Mouse (Mus musculus): Measurements from ENCODE around the gene Narfl.
"Not testable (repeated sequence)": the region's sequence is repeated elsewhere in the genome, so short reads cannot be mapped to it uniquely, and the experiment has no call there.

Narfl gene

GRCm38 (mm10) chr17:25773549-25774120 is at the start of gene Narfl:
TSS of gene Narfl (plus strand) at chr17:25773776.
- in situ Hi-C loops (cut with MboI, MseI): no loop called here

- in situ Hi-C loops (cut with MboI, MseI): no loop called here
Observed at GRCm38 (mm10) chr17:25723919-25724318, 49.7 kb upstream of the Narfl start.

GRCm38 (mm10) chr17:25725264-25725663 is 48.3 kb upstream of the Narfl start:
- in situ Hi-C loops (cut with MboI, MseI): no loop called here

GRCm38 (mm10) chr17:25727265-25728008 is 46.1 kb upstream of the Narfl start, which contains the start of the genes Chtf18 and Rpusd1:
TSS of gene Chtf18 (minus strand) at chr17:25727419.
TSS of gene Rpusd1 (plus strand) at chr17:25727670.
- in situ Hi-C loops (cut with MboI, MseI): no loop called here

GRCm38 (mm10) chr17:25728009-25728270 is 45.6 kb upstream of the Narfl start:
- in situ Hi-C loops (cut with MboI, MseI): no loop called here

- in situ Hi-C loops (cut with MboI, MseI): no loop called here
Observed at GRCm38 (mm10) chr17:25732082-25732481, 41.5 kb upstream of the Narfl start.

- in situ Hi-C loops (cut with MboI, MseI): loop anchor here (5.0 kb wide), 1 partner anchor 67 kb away; no protein-coding TSS in a partner anchor
Observed at GRCm38 (mm10) chr17:25735246-25735645, 38.3 kb upstream of the Narfl start.

- in situ Hi-C loops (cut with MboI, MseI): loop anchor here (5.0 kb wide), 1 partner anchor 67 kb away; no protein-coding TSS in a partner anchor
Observed at GRCm38 (mm10) chr17:25735745-25736144, 37.8 kb upstream of the Narfl start, which contains the start of gene Mslnl. TSS of gene Mslnl (plus strand) at chr17:25736042.

GRCm38 (mm10) chr17:25738861-25739260 is 34.7 kb upstream of the Narfl start:
- in situ Hi-C loops (cut with MboI, MseI): loop anchor here (5.0 kb wide), 1 partner anchor 63 kb away; no protein-coding TSS in a partner anchor

- in situ Hi-C loops (cut with MboI, MseI): not testable (repeated sequence)
Observed at GRCm38 (mm10) chr17:25741471-25741870, 32.1 kb upstream of the Narfl start.

- in situ Hi-C loops (cut with MboI, MseI): no loop called here
Observed at GRCm38 (mm10) chr17:25743831-25744230, 29.7 kb upstream of the Narfl start.

- in situ Hi-C loops (cut with MboI, MseI): no loop called here
Observed at GRCm38 (mm10) chr17:25744311-25744710, 29.3 kb upstream of the Narfl start.

- in situ Hi-C loops (cut with MboI, MseI): no loop called here
Observed at GRCm38 (mm10) chr17:25748238-25748637, 25.3 kb upstream of the Narfl start.

- in situ Hi-C loops (cut with MboI, MseI): no loop called here
Observed at GRCm38 (mm10) chr17:25749314-25749713, 24.3 kb upstream of the Narfl start.

GRCm38 (mm10) chr17:25751446-25751845 is 22.1 kb upstream of the Narfl start:
- in situ Hi-C loops (cut with MboI, MseI): no loop called here

- in situ Hi-C loops (cut with MboI, MseI): no loop called here
Observed at GRCm38 (mm10) chr17:25754241-25754640, 19.3 kb upstream of the Narfl start, which contains the start of gene Msln. TSS of gene Msln (minus strand) at chr17:25754378.

GRCm38 (mm10) chr17:25755086-25755485 is 18.5 kb upstream of the Narfl start:
- in situ Hi-C loops (cut with MboI, MseI): no loop called here

- in situ Hi-C loops (cut with MboI, MseI): no loop called here
Observed at GRCm38 (mm10) chr17:25755627-25756377, 17.8 kb upstream of the Narfl start.

GRCm38 (mm10) chr17:25756378-25757242 is 17.0 kb upstream of the Narfl start:
- in situ Hi-C loops (cut with MboI, MseI): no loop called here

GRCm38 (mm10) chr17:25757691-25758090 is 15.9 kb upstream of the Narfl start:
- in situ Hi-C loops (cut with MboI, MseI): no loop called here

- in situ Hi-C loops (cut with MboI, MseI): no loop called here
Observed at GRCm38 (mm10) chr17:25760148-25760547, 13.4 kb upstream of the Narfl start.
